ENCODE assay signal across 8 mouse cellular contexts in the genomic region with DNA sequence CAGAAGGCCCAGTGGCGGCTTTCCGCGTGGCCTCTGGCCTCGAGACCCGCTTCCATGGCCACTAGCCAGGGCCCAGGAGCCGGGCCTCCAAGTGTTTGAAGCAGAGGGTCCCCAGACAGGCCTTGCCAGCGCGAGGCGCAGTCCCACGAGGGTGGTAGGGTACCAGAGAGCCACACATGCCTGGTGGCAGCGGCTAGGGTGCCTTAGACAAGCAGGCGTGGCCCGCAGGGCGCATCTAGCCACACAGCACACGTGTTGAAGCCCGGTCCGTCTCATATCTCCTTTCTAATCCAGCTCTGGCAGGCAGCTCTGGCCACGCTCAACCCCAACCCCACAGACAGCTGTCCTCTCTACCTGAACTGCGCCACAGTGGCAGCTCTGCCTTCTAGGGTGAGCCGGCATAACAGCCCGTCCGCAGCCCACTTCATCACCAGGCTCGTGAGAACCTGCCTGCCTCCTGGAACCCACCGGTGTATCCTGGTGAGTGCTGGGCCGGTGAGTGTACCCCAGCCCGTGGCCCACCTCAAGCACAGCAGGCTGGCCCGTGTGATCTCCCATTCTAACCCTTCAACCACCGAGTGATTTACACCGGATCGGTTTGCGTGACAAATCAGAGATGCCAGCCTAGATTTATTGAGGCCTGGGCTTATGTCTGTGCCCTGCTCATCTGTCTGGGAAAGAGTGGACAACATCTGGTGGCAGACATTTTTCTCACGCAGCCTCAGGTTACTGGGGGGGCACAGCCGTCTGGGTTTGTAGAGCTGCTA. TPM values are rescaled to one million over a fixed set of nuclear protein-coding genes. Genes with fewer than 3 reads are reported as not detected.
DNase-seq lines count a peak whose midpoint lies in the region; ATAC-seq lines count a peak whose summit lies in the region.

No protein-coding gene starts in this region.

- no peaks in the 10 kb centered on the region for H3K27me3 ChIP-seq in embryonic facial prominence, embryonic 11.5 days (ENCODE audit: control insufficient read depth, insufficient read depth, low read length)
- no peaks in the 10 kb centered on the region for H3K27me3 ChIP-seq in heart, embryonic 15.5 days
- H3K27me3 ChIP-seq in limb, embryonic 15.5 days, result no peaks in the 10 kb centered on the region
- no peaks in the 10 kb centered on the region for H3K27me3 ChIP-seq in midbrain, embryonic 14.5 days (ENCODE audit: control insufficient read depth, insufficient read depth, low read length)

- H3K4me3 ChIP-seq in embryonic facial prominence, embryonic 11.5 days (ENCODE audit: low read depth, low read length), result peak overlapping the region; percentile 59
- H3K4me3 ChIP-seq in heart, embryonic 15.5 days, result peak overlapping the region; percentile 68
- peak overlapping the region; percentile 59 for H3K4me3 ChIP-seq in limb, embryonic 15.5 days
- H3K4me3 ChIP-seq in midbrain, embryonic 14.5 days (replicated peaks; ENCODE audit: low read depth, low read length), result peak overlapping the region; percentile 42

- DNase-seq in urinary bladder, adult 18-20 months (ENCODE audit: low spot score in 2 of 2), result peak; percentile 12 to 69
- DNase-seq in urinary bladder, adult 2 months (ENCODE audit: low spot score), result no peak
- no peak for DNase-seq in embryonic facial prominence, embryonic 11.5 days (ENCODE audit: low spot score)
- DNase-seq in midbrain, embryonic 14.5 days, result no peak
- peak; percentile 48 for DNase-seq in thymus, postnatal 0 days (ENCODE audit: low spot score)
- no peak for DNase-seq in left cerebral cortex, postnatal 25 days (ENCODE audit: low spot score in 2 of 2)

- 54% methylated on average over 32 of the region's 33 CpGs for WGBS in embryonic facial prominence, embryonic 11.5 days
- 44% methylated on average over 33 of the region's 33 CpGs for WGBS in heart, embryonic 15.5 days
- 42% methylated on average over 33 of the region's 33 CpGs for WGBS in limb, embryonic 15.5 days
- WGBS in midbrain, embryonic 14.5 days, result 55% methylated on average over 33 of the region's 33 CpGs

- intact Hi-C loops in left cerebral cortex, postnatal 25 days (cut with DNase I), result loop anchor here (1.0 kb wide), 1 partner anchor 35 kb away; a partner anchor contains a TSS

- no peaks in the 10 kb centered on the region for H3K36me3 ChIP-seq in embryonic facial prominence, embryonic 11.5 days (replicated peaks; ENCODE audit: control insufficient read depth, insufficient read depth, low read depth, low read length)
- peaks cover 4% of the 10 kb centered on the region; the same call in 1 of the 2 replicates for H3K36me3 ChIP-seq in heart, embryonic 15.5 days
- peaks cover 25% of the 10 kb centered on the region for H3K36me3 ChIP-seq in limb, embryonic 15.5 days
- H3K36me3 ChIP-seq in midbrain, embryonic 14.5 days (ENCODE audit: control insufficient read depth, insufficient read depth, low read length), result no peaks in the 10 kb centered on the region

- peak overlapping the region; percentile 93 for H3K9ac ChIP-seq in embryonic facial prominence, embryonic 11.5 days (replicated peaks; ENCODE audit: low read length)
- H3K9ac ChIP-seq in heart, embryonic 15.5 days, result peak overlapping the region; percentile 87
- peak overlapping the region; percentile 80 for H3K9ac ChIP-seq in limb, embryonic 15.5 days
- peak overlapping the region; percentile 74 for H3K9ac ChIP-seq in midbrain, embryonic 14.5 days (replicated peaks; ENCODE audit: low read length)

- peak; percentile 40 for ATAC-seq in embryonic facial prominence, embryonic 11.5 days (replicated peaks; ENCODE audit: insufficient number of reproducible peaks, low FRiP score, low TSS enrichment, low read depth)
- ATAC-seq in heart, embryonic 15.5 days (replicated peaks; ENCODE audit: insufficient number of reproducible peaks, insufficient read depth, low FRiP score, low read depth), result peak; percentile 16; the same call in 1 of the 2 replicates
- ATAC-seq in limb, embryonic 15.5 days (ENCODE audit: insufficient number of reproducible peaks, low FRiP score, low TSS enrichment, low read depth), result peak; percentile 50; the same call in 1 of the 2 replicates
- peak; percentile 22 for ATAC-seq in midbrain, embryonic 14.5 days (ENCODE audit: low FRiP score, low TSS enrichment)

- H3K9me3 ChIP-seq in embryonic facial prominence, embryonic 11.5 days (replicated peaks; ENCODE audit: control insufficient read depth, low read length), result no peaks in the 10 kb centered on the region
- H3K9me3 ChIP-seq in heart, embryonic 15.5 days (replicated peaks), result no peaks in the 10 kb centered on the region
- no peaks in the 10 kb centered on the region for H3K9me3 ChIP-seq in limb, embryonic 15.5 days
- H3K9me3 ChIP-seq in midbrain, embryonic 14.5 days (ENCODE audit: control insufficient read depth, low read length), result no peaks in the 10 kb centered on the region

- peaks cover 8% of the 10 kb centered on the region for H3K4me1 ChIP-seq in embryonic facial prominence, embryonic 11.5 days (ENCODE audit: control insufficient read depth, insufficient read depth, low read length)
- H3K4me1 ChIP-seq in heart, embryonic 15.5 days (replicated peaks), result peaks cover 18% of the 10 kb centered on the region
- peaks cover 31% of the 10 kb centered on the region for H3K4me1 ChIP-seq in limb, embryonic 15.5 days
- H3K4me1 ChIP-seq in midbrain, embryonic 14.5 days (ENCODE audit: control insufficient read depth, insufficient read depth, low read length), result peaks cover 7% of the 10 kb centered on the region; the same call in 1 of the 2 replicates

- H3K27ac ChIP-seq in embryonic facial prominence, embryonic 11.5 days (replicated peaks; ENCODE audit: low read depth, low read length), result peak overlapping the region; percentile 41
- H3K27ac ChIP-seq in heart, embryonic 15.5 days, result peak overlapping the region; percentile 60
- peak overlapping the region; percentile 84 for H3K27ac ChIP-seq in limb, embryonic 15.5 days
- peak overlapping the region; percentile 55 for H3K27ac ChIP-seq in midbrain, embryonic 14.5 days (replicated peaks; ENCODE audit: low read depth, low read length)

- H3K4me2 ChIP-seq in embryonic facial prominence, embryonic 11.5 days (ENCODE audit: low read depth, low read length), result peak overlapping the region; percentile 96
- H3K4me2 ChIP-seq in heart, embryonic 15.5 days, result peak overlapping the region; percentile 80
- H3K4me2 ChIP-seq in limb, embryonic 15.5 days, result peak overlapping the region; percentile 87
- H3K4me2 ChIP-seq in midbrain, embryonic 14.5 days (ENCODE audit: low read length), result peak overlapping the region; percentile 75

RNA-seq across cellular contexts. Expression of a gene that starts 0.8 kb away (rescaled TPM):
- polyA plus RNA-seq in urinary bladder, adult 2 months (2012; rRNA removed), result 80.8 and 95.4 TPM in 2 replicates
- 31.3 and 32.9 TPM in 2 replicates for polyA plus RNA-seq in embryonic facial prominence, embryonic 11.5 days (2014; fragmentation: Nextera tagmentation; extraction: Ambion mirVana)
- 43.1 and 53.8 TPM in 2 replicates for polyA plus RNA-seq in heart, embryonic 15.5 days (2015; fragmentation: Nextera tagmentation; extraction: Ambion mirVana)
- 69.9 and 86.1 TPM in 2 replicates for polyA plus RNA-seq in limb, embryonic 15.5 days (2015; fragmentation: Nextera tagmentation; extraction: Ambion mirVana)
- 15.5 and 20.4 TPM in 2 replicates for polyA plus RNA-seq in midbrain, embryonic 14.5 days (2014; fragmentation: Nextera tagmentation; extraction: Ambion mirVana)
- 55.9 and 56.2 TPM in 2 replicates for polyA plus RNA-seq in thymus, postnatal 0 days (2015; fragmentation: Nextera tagmentation; extraction: Ambion mirVana)
- total RNA-seq in left cerebral cortex, postnatal 25 days (2021), result 10 to 100 TPM in 1 of 2 experiments, 1 to 10 TPM in 1; 9.9 to 10.8 TPM

RNA-seq across cellular contexts. Expression of a gene that starts 34.9 kb away (rescaled TPM):
- polyA plus RNA-seq in urinary bladder, adult 2 months (2012; rRNA removed), result 50.6 and 51.9 TPM in 2 replicates
- polyA plus RNA-seq in embryonic facial prominence, embryonic 11.5 days (2014; fragmentation: Nextera tagmentation; extraction: Ambion mirVana), result 6.7 and 7.8 TPM in 2 replicates
- polyA plus RNA-seq in heart, embryonic 15.5 days (2015; fragmentation: Nextera tagmentation; extraction: Ambion mirVana), result 8.1 and 9.1 TPM in 2 replicates
- 12.5 and 12.6 TPM in 2 replicates for polyA plus RNA-seq in limb, embryonic 15.5 days (2015; fragmentation: Nextera tagmentation; extraction: Ambion mirVana)
- polyA plus RNA-seq in midbrain, embryonic 14.5 days (2014; fragmentation: Nextera tagmentation; extraction: Ambion mirVana), result 11.1 and 11.4 TPM in 2 replicates
- 9.8 and 12.3 TPM in 2 replicates for polyA plus RNA-seq in thymus, postnatal 0 days (2015; fragmentation: Nextera tagmentation; extraction: Ambion mirVana)
- total RNA-seq in left cerebral cortex, postnatal 25 days (2021), result 10 to 100 TPM; 49.5 to 56.1 TPM

Comparison
In these comparisons a context has a peak if more than half of its experiments do, and no peak if none do; other contexts are left out.
1. DNase-seq: peak in urinary bladder, adult 18-20 months (2 of 2) and thymus, postnatal 0 days (single experiment); none in urinary bladder, adult 2 months (single experiment), embryonic facial prominence, embryonic 11.5 days (single experiment), midbrain, embryonic 14.5 days (single experiment) and left cerebral cortex, postnatal 25 days (0 of 2).
2. Peak in every context shown above with its lines, with median percentiles within 50 percentile points of each other: ATAC-seq, H3K27ac ChIP-seq, H3K4me2 ChIP-seq, H3K4me3 ChIP-seq and H3K9ac ChIP-seq.